Mouse (Mus musculus) lung, adult 2 months (tissue): ENCODE results near the gene Kcnma1.

Source experiments
- CTCF ChIP-seq: fragments of 200-500 bp; IDR thresholded peaks from 2 replicates; pipeline ENCODE4 v1.5.1; 2011; ENCODE audit warnings: mild to moderate bottlenecking, low read length, control low read depth; ENCODE audit not compliant: insufficient read depth
- POLR2A ChIP-seq: fragments of 200-500 bp; IDR thresholded peaks from 2 replicates; pipeline ENCODE4 v1.6.1; 2011; ENCODE audit warnings: low read depth, mild to moderate bottlenecking, control low read depth, low read length, borderline replicate concordance; ENCODE audit errors: extremely low read depth

DNA sequence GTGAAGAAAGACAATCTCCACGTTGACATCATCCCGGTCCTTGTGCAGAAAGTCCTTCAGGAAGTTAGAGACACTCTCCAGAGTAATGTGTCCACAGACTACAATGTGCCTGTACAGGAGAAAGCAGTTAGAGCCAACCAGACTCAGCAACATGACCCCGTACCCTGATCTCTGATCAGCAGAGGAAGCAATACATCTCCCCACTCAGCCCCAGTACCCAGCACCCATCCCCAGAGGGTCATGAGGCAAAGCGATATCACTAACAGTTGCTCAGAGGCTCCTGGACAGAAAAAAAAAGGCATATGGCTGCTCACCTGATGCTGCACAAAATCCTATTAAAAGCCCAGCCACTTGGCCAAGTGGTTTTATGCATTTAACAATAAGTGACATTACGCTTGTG lies 504.5 kb downstream of the Kcnma1 start:
- no peak for TF ChIP-seq CTCF
- TF ChIP-seq POLR2A: no peak
